Mouse (Mus musculus) layer of hippocampus, adult 9-11 months (tissue): ENCODE data around the gene Igf1r.
A peak's percentile ranks its signal among the peaks of the same experiment; 100 is the strongest.

Experiments used
- DNase-seq: peaks from one replicate; pipeline ENCODE4 v3.0.0; 2022

Igf1r gene

GRCm38 (mm10) chr7:68129077-68129511 lies 176.5 kb downstream of the Igf1r start:
- DNase-seq, result peak; percentile 99

- peak; percentile 88 for DNase-seq
These were observed 177.1 kb downstream of the Igf1r start for GRCm38 (mm10) chr7:68129546-68130253.

- DNase-seq, result no peak
These were observed 178.4 kb downstream of the Igf1r start for GRCm38 (mm10) chr7:68130950-68131580.

GRCm38 (mm10) chr7:68133679-68134078 lies 181.1 kb downstream of the Igf1r start:
- DNase-seq, result no peak

DNA sequence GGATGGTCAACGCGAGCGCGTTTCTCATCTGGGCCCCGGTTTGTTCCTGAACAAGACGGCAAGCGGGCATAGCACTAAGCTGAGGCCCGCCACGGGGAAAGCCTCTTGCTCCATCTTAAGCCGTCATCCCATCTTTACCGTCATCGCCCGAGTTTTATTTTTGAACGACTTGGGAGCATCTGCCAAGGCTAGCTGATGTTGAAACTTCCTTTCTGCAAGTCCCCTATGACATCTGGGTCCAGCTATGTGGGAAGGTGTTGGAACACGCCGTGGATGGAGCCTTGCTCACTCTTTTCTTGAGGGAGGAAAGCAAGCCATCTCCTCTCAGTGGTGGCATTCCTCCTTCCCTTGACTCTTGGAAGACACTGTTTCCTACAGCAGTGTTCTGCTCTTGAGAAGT lies 182.3 kb downstream of the Igf1r start:
- no peak for DNase-seq

DNA sequence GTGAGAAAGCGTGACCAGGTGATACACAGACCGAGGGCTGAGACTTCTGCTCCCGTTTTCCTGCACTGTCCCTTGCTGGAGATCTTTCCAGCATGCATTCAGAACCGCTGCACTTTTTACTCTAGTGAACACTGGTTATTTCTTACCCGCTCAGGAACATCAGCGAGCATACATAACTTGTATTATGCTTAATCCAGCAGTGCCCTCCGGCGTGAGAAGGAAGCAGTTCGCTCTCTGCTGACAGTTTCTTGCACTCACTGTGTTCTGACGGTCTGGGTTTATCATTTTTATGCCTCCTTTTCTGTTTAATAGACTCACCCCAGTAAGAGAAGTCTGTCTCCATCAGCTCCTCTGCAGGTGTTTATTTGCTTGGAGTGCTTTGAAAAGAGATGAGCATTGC lies 183.4 kb downstream of the Igf1r start:
- DNase-seq, result no peak

- no peak for DNase-seq
These were observed 186.8 kb downstream of the Igf1r start for GRCm38 (mm10) chr7:68139384-68139783.

DNA sequence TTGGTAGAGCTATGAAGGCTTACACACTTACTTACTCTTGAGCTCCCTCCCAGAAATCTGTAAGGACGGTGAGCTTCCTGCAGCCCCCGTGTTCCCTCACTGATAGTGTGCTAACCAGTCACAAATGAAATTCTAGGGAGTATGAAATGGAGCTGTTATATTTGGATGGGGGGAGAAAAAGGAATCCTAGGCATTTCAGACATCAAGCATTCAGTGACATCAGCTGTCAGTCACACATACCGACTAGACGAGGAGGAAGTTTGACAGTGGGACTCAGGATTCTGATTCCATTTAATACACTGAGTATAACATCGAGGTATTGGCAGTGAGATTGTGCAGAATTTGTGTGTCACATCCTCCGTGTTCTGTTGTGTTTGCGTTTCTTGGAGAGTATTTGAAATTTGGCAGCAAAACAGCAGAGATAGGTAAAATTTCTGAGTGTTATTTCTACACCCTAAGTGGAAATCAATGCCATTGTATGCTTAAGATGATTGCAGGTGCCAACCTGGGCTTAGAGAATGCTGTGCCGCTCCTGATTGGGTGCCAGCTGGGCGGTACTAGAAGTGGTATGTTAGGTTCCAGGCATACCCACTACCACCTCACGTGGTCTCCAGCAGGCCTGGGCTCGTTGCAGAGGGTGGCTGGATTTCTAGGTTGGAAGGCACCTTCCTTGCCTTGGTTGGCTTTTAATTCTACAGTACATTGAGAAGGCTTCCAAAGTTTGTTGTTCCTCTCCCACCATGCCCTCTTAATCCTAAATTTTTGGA lies 187.6 kb downstream of the Igf1r start:
- DNase-seq, result no peak

DNA sequence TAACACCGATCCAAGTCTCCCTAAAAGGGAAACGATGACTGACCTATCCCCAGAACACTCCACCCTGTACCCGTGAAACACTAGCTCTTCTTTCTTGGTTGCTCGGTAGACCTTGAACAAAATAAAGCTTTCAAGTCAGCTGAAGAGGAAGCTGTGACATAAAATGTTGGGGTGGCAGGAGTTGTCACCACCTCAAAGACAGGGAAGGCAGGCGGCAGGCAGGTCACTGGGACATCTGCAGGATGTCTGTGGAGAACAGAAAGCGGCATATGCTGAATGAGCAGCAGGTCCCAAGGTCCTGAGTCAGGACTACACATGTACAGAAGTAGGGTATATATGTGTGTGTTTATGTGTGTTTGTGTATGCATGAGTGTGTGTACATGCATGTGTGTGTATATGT lies 191.6 kb downstream of the Igf1r start:
- DNase-seq, result no peak

DNA sequence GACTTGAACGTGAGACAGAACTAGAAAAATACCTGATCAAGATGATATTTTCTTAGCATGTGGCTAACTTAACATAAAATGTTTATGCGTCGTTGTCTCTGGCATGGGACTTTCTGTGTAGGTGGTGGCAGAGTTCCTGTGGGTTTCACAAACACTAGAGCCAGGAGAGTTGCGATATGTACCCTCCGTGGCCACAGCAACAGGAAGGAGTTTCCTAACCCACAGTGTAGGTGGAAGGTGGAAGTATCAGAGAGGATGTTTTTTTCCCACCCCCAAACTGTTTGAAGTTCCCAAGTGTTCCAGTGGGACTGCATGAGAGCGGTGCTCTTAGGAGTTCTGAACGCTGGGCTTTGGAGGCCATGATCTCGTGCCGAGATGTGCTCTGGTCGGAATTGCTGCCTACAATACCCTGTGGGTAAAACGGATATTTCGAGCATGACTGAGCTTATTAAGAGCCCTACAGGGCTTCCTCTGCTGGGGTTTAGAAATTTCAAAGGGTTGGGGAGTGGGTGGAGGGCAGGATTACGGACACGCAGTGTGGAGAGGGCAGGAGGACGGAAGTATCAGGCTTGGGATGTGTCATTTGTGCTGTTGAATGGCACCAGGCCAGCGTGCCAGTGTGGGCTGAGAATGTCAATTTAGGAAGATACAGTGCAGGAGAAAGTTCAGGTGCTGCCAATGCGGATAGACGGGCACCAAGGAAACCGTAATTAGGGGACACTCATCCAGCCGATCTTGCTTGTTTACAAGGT lies 195.8 kb downstream of the Igf1r start:
- no peak for DNase-seq

GRCm38 (mm10) chr7:68151892-68152291 lies 199.3 kb downstream of the Igf1r start:
- no peak for DNase-seq

DNA sequence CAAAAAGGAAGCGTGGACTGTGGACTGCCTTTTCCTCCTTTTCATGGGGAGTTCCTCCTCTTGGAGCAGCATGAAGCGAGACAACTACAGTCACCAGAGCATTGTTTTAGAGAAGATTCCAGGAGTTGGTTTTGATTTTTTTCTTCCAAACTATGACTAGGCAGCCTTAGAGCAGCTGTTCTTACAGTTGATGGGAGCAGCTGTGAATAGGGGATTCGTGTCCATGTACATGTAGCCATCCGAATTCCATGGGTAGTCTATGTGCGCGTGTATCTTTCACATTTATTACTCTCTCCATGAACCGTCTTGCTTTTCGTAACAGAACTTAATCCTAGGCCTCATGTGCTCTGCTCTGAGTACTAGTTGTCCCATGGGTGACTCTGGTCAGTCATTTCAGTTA lies 199.8 kb downstream of the Igf1r start:
- no peak for DNase-seq

- DNase-seq, result no peak
These were observed 200.6 kb downstream of the Igf1r start for GRCm38 (mm10) chr7:68153269-68153668.

DNA sequence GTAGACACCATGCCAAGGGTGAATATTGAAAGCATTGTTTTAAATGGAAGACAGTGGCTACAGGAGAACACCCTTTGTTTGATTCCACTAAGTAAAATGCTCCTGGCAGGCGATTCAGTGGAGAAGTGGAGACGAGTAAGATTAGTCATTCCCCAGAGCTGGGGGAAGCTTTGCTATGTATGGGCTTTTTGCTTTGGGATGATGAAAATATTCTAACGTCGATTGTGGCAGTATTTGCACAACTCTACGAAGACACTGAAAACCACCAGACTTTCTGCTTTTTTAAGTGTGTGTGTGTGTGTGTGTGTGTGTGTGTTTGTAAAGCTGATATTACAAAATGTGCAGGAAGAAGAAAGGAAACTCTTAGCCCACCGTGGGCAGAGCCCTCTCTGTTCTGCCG lies 202.0 kb downstream of the Igf1r start:
- no peak for DNase-seq

DNA sequence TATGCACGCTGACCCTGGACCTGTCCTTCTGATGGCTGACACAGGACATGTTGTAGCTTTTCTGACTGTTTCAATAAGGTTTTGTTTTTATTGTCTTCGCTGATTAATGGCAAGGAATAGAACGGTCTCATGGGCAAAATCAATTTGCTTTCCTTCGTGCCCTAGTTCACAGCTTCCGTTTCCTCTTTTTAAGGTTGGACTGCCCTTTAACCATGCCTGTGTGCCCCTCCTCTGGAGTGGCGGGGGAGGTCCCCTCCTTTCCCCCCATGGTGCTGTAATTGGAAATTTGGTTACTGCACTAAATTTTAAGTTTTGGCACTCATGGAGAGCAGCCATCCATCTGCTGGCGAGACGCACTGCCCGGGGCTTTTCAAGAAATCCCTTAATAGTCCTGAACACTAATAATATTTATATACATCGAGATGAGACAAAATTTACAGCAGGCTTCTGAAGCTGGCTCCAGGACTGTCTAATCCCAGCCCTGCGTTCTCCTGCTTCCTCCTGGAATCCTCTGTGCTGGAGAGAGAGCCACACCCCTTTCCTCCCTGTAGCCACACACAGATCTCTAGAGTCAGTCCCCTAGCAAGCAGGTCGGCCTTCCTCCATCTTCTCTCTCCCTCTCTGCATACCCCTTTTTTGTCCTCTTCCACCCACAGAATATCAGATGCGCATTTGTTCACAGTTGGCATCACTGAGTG lies 207.6 kb downstream of the Igf1r start:
- DNase-seq, result no peak

- no peak for DNase-seq
These were observed 211.4 kb downstream of the Igf1r start for GRCm38 (mm10) chr7:68164074-68164473.

DNA sequence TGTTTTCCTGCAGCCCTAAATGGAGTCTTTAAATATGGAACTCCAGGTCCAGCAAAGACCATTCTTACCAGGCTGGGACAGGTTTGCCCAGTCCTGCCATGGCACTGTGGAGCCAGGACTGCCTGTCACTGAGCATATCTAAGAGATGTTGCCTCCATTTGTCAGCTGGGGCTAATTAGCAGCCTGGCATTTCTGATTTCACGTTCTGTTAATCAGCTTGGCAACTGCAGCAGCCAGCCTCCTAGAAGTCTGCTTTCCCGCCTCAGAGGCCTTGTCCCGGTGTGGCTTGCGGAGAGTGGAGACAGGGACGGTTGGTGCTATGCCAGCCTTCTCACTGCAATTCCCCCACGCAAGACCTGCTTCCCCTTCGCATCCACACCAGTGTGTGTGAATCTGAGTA lies 220.1 kb downstream of the Igf1r start:
- DNase-seq, result peak; percentile 42

DNA sequence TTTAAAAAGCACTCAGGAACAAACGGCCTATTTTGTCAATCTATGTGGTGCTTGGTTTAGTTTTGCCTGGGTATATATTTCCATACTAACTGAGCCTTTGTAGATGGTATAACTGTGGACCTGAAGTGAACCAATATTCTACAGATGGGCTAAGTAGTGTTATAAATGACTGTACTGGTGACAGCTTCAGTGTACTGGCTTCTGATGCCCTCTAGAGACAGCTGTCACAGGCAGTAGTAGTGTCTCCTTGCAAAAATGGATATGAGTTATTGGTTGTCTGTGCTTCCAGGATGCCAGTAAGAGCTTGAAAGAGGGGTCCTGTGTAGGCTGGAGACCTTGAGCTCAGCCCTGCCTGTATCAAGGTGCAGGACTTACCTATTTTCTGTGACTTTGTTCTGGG lies 227.0 kb downstream of the Igf1r start:
- DNase-seq, result no peak

GRCm38 (mm10) chr7:68181104-68181503 lies 228.5 kb downstream of the Igf1r start:
- DNase-seq, result no peak

DNA sequence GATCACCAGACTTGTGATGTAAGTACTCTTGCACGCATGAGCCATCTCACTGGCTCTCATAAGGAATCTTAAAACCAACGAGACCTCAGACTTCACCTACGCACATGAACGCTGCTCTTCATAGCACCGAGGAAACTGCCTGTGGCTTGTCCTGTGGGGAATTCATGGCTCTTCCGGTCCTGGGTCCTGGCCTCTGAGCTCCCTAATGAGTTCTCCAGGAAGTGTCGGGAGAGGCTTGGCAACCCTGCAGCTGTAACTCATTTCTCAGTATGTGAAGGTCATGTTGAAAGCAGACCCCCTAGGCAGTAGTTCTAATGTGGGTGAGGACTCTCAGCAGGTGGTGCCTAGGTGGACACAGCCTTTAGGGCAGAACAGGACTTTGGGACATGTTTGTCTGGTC lies 229.4 kb downstream of the Igf1r start:
- no peak for DNase-seq

GRCm38 (mm10) chr7:68182773-68183172 lies 230.1 kb downstream of the Igf1r start:
- DNase-seq, result no peak

DNA sequence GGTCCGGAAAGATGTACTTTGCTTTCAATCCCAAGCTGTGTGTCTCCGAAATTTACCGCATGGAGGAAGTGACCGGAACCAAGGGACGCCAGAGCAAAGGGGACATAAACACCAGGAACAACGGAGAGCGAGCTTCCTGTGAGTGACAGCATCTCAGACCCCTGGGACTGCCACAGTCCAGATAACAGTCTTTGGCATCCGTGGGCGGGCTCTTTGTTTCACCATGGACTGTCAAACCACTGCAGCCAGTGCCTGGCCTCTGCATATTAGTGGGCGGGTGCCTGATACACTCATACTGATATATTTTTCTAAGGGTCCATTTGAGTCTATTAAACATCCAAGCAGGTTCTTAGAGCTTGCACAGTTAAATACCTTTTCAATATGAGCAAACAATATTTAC lies 230.8 kb downstream of the Igf1r start:
- no peak for DNase-seq

- DNase-seq, result no peak
These were observed 236.6 kb downstream of the Igf1r start for GRCm38 (mm10) chr7:68189211-68189610.
